Mouse (Mus musculus): ENCODE results near the gene Esf1.

- no peak for TF ChIP-seq SIN3A (IDR thresholded peaks at IDR 0.05; ENCODE audit: low read length)
- TF ChIP-seq NELFE (IDR thresholded peaks at IDR 0.05; ENCODE audit: low read depth, low read length): no peak
- TF ChIP-seq MAFK (IDR thresholded peaks at IDR 0.05; ENCODE audit: insufficient replicate concordance, low read length): no peak
- TF ChIP-seq ZC3H11A (IDR thresholded peaks at IDR 0.05; ENCODE audit: low read depth, low read length): no peak
- no peak for TF ChIP-seq POLR2A (IDR thresholded peaks at IDR 0.05; ENCODE audit: low read depth, low read length)
Observed at GRCm38 (mm10) chr2:140099971-140100370, 70.4 kb downstream of the Esf1 start.
